Mouse (Mus musculus): ENCODE data around the gene Ppat. TPM values are rescaled to one million over a fixed set of nuclear protein-coding genes. Genes with fewer than 3 reads are reported as not detected.
A peak's percentile ranks its signal among the peaks of the same experiment; 100 is the strongest.

Ppat gene
- total and polyA plus RNA-seq, 3 experiments = 65.8 to 156 (median 118) TPM

DNA sequence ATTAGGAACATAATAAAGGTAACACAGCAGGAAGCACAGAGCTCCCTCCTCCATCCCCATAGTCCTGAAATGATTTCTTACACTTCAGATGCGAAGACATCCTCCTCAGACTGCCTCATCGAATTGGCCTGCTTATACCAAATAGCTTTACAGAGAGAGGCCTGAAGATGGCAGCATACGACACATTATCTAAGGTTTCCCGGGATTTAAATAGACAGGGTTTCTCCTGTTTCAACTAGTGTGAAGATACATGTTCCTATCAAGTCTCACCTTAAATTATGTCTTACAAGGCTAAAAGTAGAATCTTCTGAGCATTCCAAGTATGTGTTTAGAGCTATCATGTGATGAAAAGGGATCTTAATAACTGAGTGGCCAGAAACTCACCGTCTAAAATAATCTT lies 47.0 kb upstream of the Ppat start:
- Histone ChIP-seq H3K4me1 (ENCODE audit: control insufficient read depth in 1 of 2, insufficient read depth in 2 of 2) (no peaks in the 10 kb centered on the region), H3K27me3 (replicated peaks) (no peaks in the 10 kb centered on the region), H3K79me2 (replicated peaks; ENCODE audit: control insufficient read depth, extremely low read depth, insufficient read depth, poor library complexity, severe bottlenecking) (no peaks in the 10 kb centered on the region), H3K27ac (ENCODE audit: insufficient read depth, low read depth) (no peak overlapping the region), H3K9ac (ENCODE audit: insufficient read depth, low read depth) (no peak overlapping the region), H3K4me2 (ENCODE audit: insufficient read depth, low read depth, poor library complexity, severe bottlenecking) (no peak overlapping the region), H3K4me3 (replicated peaks in 1 of 3; ENCODE audit: low read depth in 2 of 3, low read length in 2 of 3, poor library complexity in 1 of 3) (no peak overlapping the region), H3K36me3 (replicated peaks in 1 of 2; ENCODE audit: control insufficient read depth in 1 of 2, insufficient read depth in 1 of 2, low read length in 1 of 2) (peaks cover 55 to 83% of the 10 kb centered on the region in 2 experiments), H3K9me3 (replicated peaks; ENCODE audit: low read length) (no peaks in the 10 kb centered on the region)
- dilution Hi-C loops (cut with MboI; ENCODE audit: extremely low pct_ligation_motif_present, extremely low pct_unique_long_range_greater_than_20kb, low sequenced_read_pairs) (no loop called here), in situ Hi-C loops (cut with MboI; ENCODE audit: low pct_ligation_motif_present, low pct_unique_long_range_greater_than_20kb, low sequenced_read_pairs) (no loop called here)
- TF ChIP-seq RAD21 (IDR thresholded peaks at IDR 0.05; ENCODE audit: low read depth, low read length) (peak; percentile 48), JUN (IDR thresholded peaks at IDR 0.05; ENCODE audit: insufficient read depth, low read depth, low read length) (no peak), SIN3A (IDR thresholded peaks at IDR 0.05; ENCODE audit: low read length) (no peak), SMC3 (IDR thresholded peaks at IDR 0.05; ENCODE audit: low read depth, low read length) (peak; percentile 36), CTCF (conservative IDR thresholded peaks at IDR 0.05 in 1 of 2, IDR thresholded peaks at IDR 0.05 in 1 of 2; ENCODE audit: low read depth in 2 of 2, low read length in 2 of 2) (peak in 1 of 2 experiments; percentile 56; a peak in 2 of 4 replicates), KAT2A (IDR thresholded peaks at IDR 0.05; ENCODE audit: insufficient replicate concordance, low read length) (no peak)
- peak; percentile 23 for DNase-seq (ENCODE audit: extremely low read depth)

DNA sequence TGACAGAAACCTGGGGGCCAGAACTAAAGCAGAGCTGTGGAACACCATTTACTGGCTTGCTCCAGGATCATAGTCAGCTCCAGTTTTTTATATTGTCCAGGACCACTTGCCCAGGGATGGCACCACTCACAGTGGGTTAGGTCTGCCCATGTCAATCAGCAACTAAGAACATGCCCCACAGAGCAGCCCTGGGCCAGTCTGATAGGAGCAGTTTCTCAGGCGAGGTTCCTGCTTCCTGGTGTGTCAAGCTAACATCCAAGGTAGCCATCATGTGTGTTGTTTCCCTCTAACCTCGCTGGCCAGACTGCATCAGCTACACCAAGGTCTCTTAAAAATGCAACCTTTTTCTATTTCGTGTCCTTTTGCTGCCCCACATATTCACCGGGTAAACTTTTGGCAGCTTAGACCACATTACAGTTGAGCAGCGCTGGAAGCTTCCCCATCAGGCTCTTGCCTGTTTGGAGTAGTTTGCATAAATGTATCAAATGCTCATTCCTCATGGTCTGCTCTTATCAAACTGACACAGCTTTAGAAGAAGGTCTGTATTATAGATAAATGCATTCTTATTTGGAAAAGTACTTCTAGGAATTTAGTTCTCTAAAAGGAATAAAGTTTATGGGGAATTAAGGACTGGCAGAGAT lies 41.9 kb upstream of the Ppat start:
- no peak overlapping the region for H3K4me2 ChIP-seq (ENCODE audit: insufficient read depth, low read depth, poor library complexity, severe bottlenecking)
- no peak overlapping the region for H3K4me3 ChIP-seq (replicated peaks in 1 of 3; ENCODE audit: low read depth in 2 of 3, low read length in 2 of 3, poor library complexity in 1 of 3)
- H3K79me2 ChIP-seq (replicated peaks; ENCODE audit: control insufficient read depth, extremely low read depth, insufficient read depth, poor library complexity, severe bottlenecking) = no peaks in the 10 kb centered on the region
- TF ChIP-seq SMC3 (IDR thresholded peaks at IDR 0.05; ENCODE audit: low read depth, low read length) (no peak), USF1 (IDR thresholded peaks at IDR 0.05; ENCODE audit: low read depth, low read length) (no peak), PAX5 (IDR thresholded peaks at IDR 0.05; ENCODE audit: low read length) (no peak), HCFC1 (IDR thresholded peaks at IDR 0.05; ENCODE audit: low read depth, low read length) (no peak), MAFK (IDR thresholded peaks at IDR 0.05; ENCODE audit: insufficient replicate concordance, low read length) (no peak), ZKSCAN1 (IDR thresholded peaks at IDR 0.05; ENCODE audit: borderline replicate concordance, low read depth, low read length) (no peak), POLR2AphosphoS2 (IDR thresholded peaks at IDR 0.05; ENCODE audit: low read depth, low read length) (no peak), MAZ (IDR thresholded peaks at IDR 0.05; ENCODE audit: low read depth, low read length) (no peak), CHD2 (IDR thresholded peaks at IDR 0.05; ENCODE audit: low read length) (no peak), GABPA (IDR thresholded peaks at IDR 0.05; ENCODE audit: insufficient replicate concordance, low read depth, low read length) (no peak), ZC3H11A (IDR thresholded peaks at IDR 0.05; ENCODE audit: low read depth, low read length) (no peak), ETS1 (conservative IDR thresholded peaks at IDR 0.05; ENCODE audit: low read depth, low read length) (no peak), RCOR1 (conservative IDR thresholded peaks at IDR 0.05; ENCODE audit: low read depth, low read length) (no peak), NELFE (IDR thresholded peaks at IDR 0.05; ENCODE audit: low read depth, low read length) (no peak), MEF2A (IDR thresholded peaks at IDR 0.05; ENCODE audit: borderline replicate concordance, low read depth, low read length) (no peak), MXI1 (IDR thresholded peaks at IDR 0.05; ENCODE audit: low read depth, low read length) (no peak), UBTF (IDR thresholded peaks at IDR 0.05; ENCODE audit: low read depth, low read length) (no peak)
- in situ Hi-C loops (cut with MboI; ENCODE audit: low pct_ligation_motif_present, low pct_unique_long_range_greater_than_20kb, low sequenced_read_pairs) (no loop called here), dilution Hi-C loops (cut with MboI; ENCODE audit: extremely low pct_ligation_motif_present, extremely low pct_unique_long_range_greater_than_20kb, low sequenced_read_pairs) (no loop called here)
- H3K27ac ChIP-seq (ENCODE audit: insufficient read depth, low read depth) = no peak overlapping the region
- H3K9me3 ChIP-seq (replicated peaks; ENCODE audit: low read length) = no peaks in the 10 kb centered on the region
- no peaks in the 10 kb centered on the region for H3K4me1 ChIP-seq (ENCODE audit: control insufficient read depth in 1 of 2, insufficient read depth in 2 of 2)
- H3K9ac ChIP-seq (ENCODE audit: insufficient read depth, low read depth) = no peak overlapping the region
- no peak for DNase-seq (ENCODE audit: extremely low read depth)
- peaks cover 67 to 89% of the 10 kb centered on the region in 2 experiments for H3K36me3 ChIP-seq (replicated peaks in 1 of 2; ENCODE audit: control insufficient read depth in 1 of 2, insufficient read depth in 1 of 2, low read length in 1 of 2)
- H3K27me3 ChIP-seq (replicated peaks) = no peaks in the 10 kb centered on the region
